Mouse (Mus musculus) megakaryocyte, embryonic 14.5 days (primary cell): ENCODE measurements at regions not wholly inside any gene's neighbourhood (a gene's known extent, or its start where the extent isn't known, plus 50 kb on each side); places are given as distances from the start of the nearest gene placed in this dataset.

Source experiments
- FLI1 ChIP-seq: IDR thresholded peaks from 2 replicates; pipeline ENCODE4 v1.6.1; 2012; ENCODE audit warnings: low read length, inconsistent platforms, mixed read lengths
- GATA1 ChIP-seq: IDR thresholded peaks from 3 replicates; pipeline ENCODE4 v1.6.1; 2012; ENCODE audit warnings: mixed read lengths, low read length, inconsistent platforms, borderline replicate concordance

GRCm38 (mm10) chr3:131698070-131698750 lies 133.6 kb downstream of the Papss1 start:
- TF ChIP-seq FLI1, result no peak
- TF ChIP-seq GATA1, result no peak
